Mouse (Mus musculus): ENCODE data around the gene Adamts2. TPM values are rescaled to one million over a fixed set of nuclear protein-coding genes. Genes with fewer than 3 reads are reported as not detected.

Adamts2 gene
- polyA plus RNA-seq, 1 experiment from 2014 or later: 2.3 TPM

GRCm38 (mm10) chr11:50587026-50587425 is 14.9 kb upstream of the Adamts2 start:
- peaks cover 2% of the 10 kb centered on the region; the same call in 1 of the 2 replicates for H3K9me3 ChIP-seq (ENCODE audit: low read length)
- H3K4me1 ChIP-seq (ENCODE audit: insufficient read depth): no peaks in the 10 kb centered on the region
- H3K4me3 ChIP-seq (ENCODE audit: low read depth, low read length): no peak overlapping the region
- DNase-seq (peak; percentile 24), ATAC-seq (no peak)
- H3K27me3 ChIP-seq (ENCODE audit: insufficient read depth, low read length): no peaks in the 10 kb centered on the region
- H3K27ac ChIP-seq (ENCODE audit: low read depth): no peak overlapping the region
- 42% methylated on average over 7 of the region's 7 CpGs for WGBS (ENCODE audit: insufficient replicate concordance)
- TF ChIP-seq CTCF (IDR thresholded peaks at IDR 0.05; ENCODE audit: low read depth) (peak; percentile 58), EP300 (IDR thresholded peaks at IDR 0.05; ENCODE audit: low read depth) (no peak)
- no peak overlapping the region for H3K4me2 ChIP-seq (ENCODE audit: low read depth, low read length)
- H3K9ac ChIP-seq (replicated peaks): no peak overlapping the region
- no peaks in the 10 kb centered on the region for H3K36me3 ChIP-seq (replicated peaks; ENCODE audit: insufficient read depth, low read length)

DNA sequence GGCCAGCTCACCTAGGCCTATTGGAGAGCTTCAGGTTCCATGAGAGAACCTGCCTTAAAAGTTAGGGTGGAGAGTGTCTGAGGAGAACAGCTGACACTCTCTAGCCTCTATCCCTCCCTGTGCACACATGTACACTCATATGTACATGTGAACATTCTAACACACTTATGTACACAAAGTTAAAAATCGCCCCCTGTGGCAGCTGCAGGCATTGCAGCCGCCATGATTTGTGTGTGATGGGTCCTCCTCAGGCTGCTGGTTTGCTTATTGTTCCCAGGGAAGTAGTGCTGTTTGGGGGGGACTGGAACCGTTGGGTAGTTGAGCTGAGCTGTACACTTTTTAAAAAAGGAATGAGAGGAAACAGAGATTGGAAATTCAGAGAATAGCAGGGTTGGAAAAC is 14.1 kb upstream of the Adamts2 start:
- ATAC-seq (no peak), DNase-seq (peak; percentile 47)
- peak; percentile 68 for TF ChIP-seq CTCF (IDR thresholded peaks at IDR 0.05; ENCODE audit: low read depth)
- TF ChIP-seq EP300 (IDR thresholded peaks at IDR 0.05; ENCODE audit: low read depth): no peak
- H3K27ac ChIP-seq (ENCODE audit: low read depth): no peak overlapping the region
- 18% methylated on average over 3 of the region's 3 CpGs for WGBS (ENCODE audit: insufficient replicate concordance)
- no peak overlapping the region for H3K4me2 ChIP-seq (ENCODE audit: low read depth, low read length)
- no peak overlapping the region for H3K9ac ChIP-seq (replicated peaks)
- H3K27me3 ChIP-seq (ENCODE audit: insufficient read depth, low read length): no peaks in the 10 kb centered on the region
- H3K4me1 ChIP-seq (ENCODE audit: insufficient read depth): no peaks in the 10 kb centered on the region
- peaks cover 2% of the 10 kb centered on the region; the same call in 1 of the 2 replicates for H3K9me3 ChIP-seq (ENCODE audit: low read length)
- no peaks in the 10 kb centered on the region for H3K36me3 ChIP-seq (replicated peaks; ENCODE audit: insufficient read depth, low read length)
- no peak overlapping the region for H3K4me3 ChIP-seq (ENCODE audit: low read depth, low read length)

DNA sequence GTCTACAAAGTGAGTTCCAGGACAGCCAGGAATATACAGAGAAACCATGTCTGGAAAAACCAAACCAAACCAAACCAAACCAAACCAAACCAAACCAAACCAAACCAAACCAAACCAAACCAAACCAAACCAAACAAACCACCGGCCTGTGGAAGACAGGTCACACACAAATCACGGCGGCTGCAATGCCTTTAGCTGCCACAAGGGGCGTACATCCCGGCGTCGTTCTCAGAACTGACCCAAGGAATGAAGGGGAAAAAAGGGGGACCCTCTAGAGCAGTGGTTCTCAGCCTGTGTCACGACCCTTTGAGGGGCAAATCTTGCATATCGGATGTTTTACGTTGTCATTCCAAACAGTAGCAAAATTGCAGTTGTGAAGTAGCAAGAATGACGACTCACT is 12.8 kb upstream of the Adamts2 start:
- Histone ChIP-seq H3K27me3 (ENCODE audit: insufficient read depth, low read length) (no peaks in the 10 kb centered on the region), H3K27ac (ENCODE audit: low read depth) (no peak overlapping the region), H3K9me3 (ENCODE audit: low read length) (peaks cover 2% of the 10 kb centered on the region; the same call in 1 of the 2 replicates), H3K4me3 (ENCODE audit: low read depth, low read length) (no peak overlapping the region), H3K4me2 (ENCODE audit: low read depth, low read length) (no peak overlapping the region), H3K36me3 (replicated peaks; ENCODE audit: insufficient read depth, low read length) (no peaks in the 10 kb centered on the region), H3K4me1 (ENCODE audit: insufficient read depth) (no peaks in the 10 kb centered on the region), H3K9ac (replicated peaks) (no peak overlapping the region)
- peak; percentile 45 for DNase-seq
- 36% methylated on average over 11 of the region's 11 CpGs for WGBS (ENCODE audit: insufficient replicate concordance)
- TF ChIP-seq EP300 (IDR thresholded peaks at IDR 0.05; ENCODE audit: low read depth) (no peak), CTCF (IDR thresholded peaks at IDR 0.05; ENCODE audit: low read depth) (peak; percentile 77)
- ATAC-seq: no peak

DNA sequence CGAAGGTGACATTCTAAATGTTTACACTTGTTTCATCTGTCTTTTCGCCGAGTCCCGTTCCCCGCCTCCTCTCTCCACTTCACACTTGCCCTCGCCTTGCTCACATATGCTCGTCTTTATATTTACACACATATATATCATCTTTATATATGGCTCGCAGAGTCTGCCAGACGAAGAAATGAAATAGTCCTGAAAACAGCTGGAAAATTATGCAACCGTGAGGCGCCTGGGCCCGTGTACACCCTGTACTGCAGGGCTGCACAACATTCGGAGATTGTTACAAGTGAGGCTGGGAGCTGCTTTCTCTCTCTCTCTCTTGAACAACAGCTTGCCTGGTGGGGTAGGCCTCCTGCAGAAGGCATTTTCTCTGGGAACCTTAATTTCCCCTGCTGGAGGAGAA is 10.8 kb upstream of the Adamts2 start:
- Histone ChIP-seq H3K27me3 (ENCODE audit: insufficient read depth, low read length) (no peaks in the 10 kb centered on the region), H3K4me3 (ENCODE audit: low read depth, low read length) (no peak overlapping the region), H3K4me1 (ENCODE audit: insufficient read depth) (no peaks in the 10 kb centered on the region), H3K9me3 (ENCODE audit: low read length) (no peaks in the 10 kb centered on the region), H3K4me2 (ENCODE audit: low read depth, low read length) (no peak overlapping the region), H3K27ac (ENCODE audit: low read depth) (no peak overlapping the region), H3K36me3 (replicated peaks; ENCODE audit: insufficient read depth, low read length) (no peaks in the 10 kb centered on the region), H3K9ac (replicated peaks) (no peak overlapping the region)
- TF ChIP-seq EP300 (IDR thresholded peaks at IDR 0.05; ENCODE audit: low read depth): no peak
- no peak for TF ChIP-seq CTCF (IDR thresholded peaks at IDR 0.05; ENCODE audit: low read depth)
- DNase-seq (no peak), ATAC-seq (no peak)
- 84% methylated on average over 13 of the region's 13 CpGs for WGBS (ENCODE audit: insufficient replicate concordance)

- Histone ChIP-seq H3K27me3 (ENCODE audit: insufficient read depth, low read length) (no peaks in the 10 kb centered on the region), H3K9me3 (ENCODE audit: low read length) (no peaks in the 10 kb centered on the region), H3K36me3 (replicated peaks; ENCODE audit: insufficient read depth, low read length) (no peaks in the 10 kb centered on the region), H3K4me1 (ENCODE audit: insufficient read depth) (no peaks in the 10 kb centered on the region), H3K9ac (replicated peaks) (no peak overlapping the region), H3K4me2 (ENCODE audit: low read depth, low read length) (no peak overlapping the region), H3K27ac (ENCODE audit: low read depth) (no peak overlapping the region), H3K4me3 (ENCODE audit: low read depth, low read length) (no peak overlapping the region)
- TF ChIP-seq CTCF (IDR thresholded peaks at IDR 0.05; ENCODE audit: low read depth) (no peak), EP300 (IDR thresholded peaks at IDR 0.05; ENCODE audit: low read depth) (no peak)
- DNase-seq (no peak), ATAC-seq (no peak)
- 78% methylated on average over 16 of the region's 16 CpGs for WGBS (ENCODE audit: insufficient replicate concordance)
These were observed 8.9 kb upstream of the Adamts2 start for GRCm38 (mm10) chr11:50592892-50593553.

DNA sequence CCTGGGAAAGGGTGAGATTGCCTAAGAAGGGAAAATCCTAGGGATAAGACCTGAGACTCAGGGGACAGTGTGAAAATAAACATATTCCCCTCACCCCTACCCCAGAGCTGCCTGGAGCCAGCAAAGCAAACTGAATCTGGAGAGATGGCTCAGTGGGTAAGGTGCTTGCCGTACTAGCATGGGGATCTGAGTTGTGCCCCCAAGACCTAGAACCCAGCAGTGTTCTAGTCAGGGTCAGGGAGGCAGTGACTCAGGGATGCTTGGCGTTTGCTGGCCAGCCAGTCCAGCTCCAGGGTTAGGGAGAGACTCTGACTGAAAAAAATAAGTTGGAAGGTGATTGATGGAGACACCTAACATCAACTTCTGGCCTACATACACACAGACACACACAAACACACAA is 5.3 kb upstream of the Adamts2 start:
- DNase-seq (no peak), ATAC-seq (no peak)
- H3K4me1 ChIP-seq (ENCODE audit: insufficient read depth): no peaks in the 10 kb centered on the region
- peaks cover 20% of the 10 kb centered on the region for H3K27me3 ChIP-seq (ENCODE audit: insufficient read depth, low read length)
- WGBS (ENCODE audit: insufficient replicate concordance): 79% methylated on average over 2 of the region's 2 CpGs
- no peak overlapping the region for H3K4me3 ChIP-seq (ENCODE audit: low read depth, low read length)
- no peaks in the 10 kb centered on the region for H3K9me3 ChIP-seq (ENCODE audit: low read length)
- H3K36me3 ChIP-seq (replicated peaks; ENCODE audit: insufficient read depth, low read length): no peaks in the 10 kb centered on the region
- no peak overlapping the region for H3K27ac ChIP-seq (ENCODE audit: low read depth)
- no peak overlapping the region; the same call in 1 of the 2 replicates for H3K9ac ChIP-seq (replicated peaks)
- no peak for TF ChIP-seq EP300 (IDR thresholded peaks at IDR 0.05; ENCODE audit: low read depth)
- TF ChIP-seq CTCF (IDR thresholded peaks at IDR 0.05; ENCODE audit: low read depth): no peak
- H3K4me2 ChIP-seq (ENCODE audit: low read depth, low read length): no peak overlapping the region

Data from liver, postnatal 0 days (tissue).